Mouse (Mus musculus): Measurements from ENCODE around the gene Tmem39a. TPM values are rescaled to one million over a fixed set of nuclear protein-coding genes. Genes with fewer than 3 reads are reported as not detected.

Tmem39a gene
- total and polyA plus RNA-seq, 3 experiments, result 52.3 to 137 (median 61.9) TPM

DNA sequence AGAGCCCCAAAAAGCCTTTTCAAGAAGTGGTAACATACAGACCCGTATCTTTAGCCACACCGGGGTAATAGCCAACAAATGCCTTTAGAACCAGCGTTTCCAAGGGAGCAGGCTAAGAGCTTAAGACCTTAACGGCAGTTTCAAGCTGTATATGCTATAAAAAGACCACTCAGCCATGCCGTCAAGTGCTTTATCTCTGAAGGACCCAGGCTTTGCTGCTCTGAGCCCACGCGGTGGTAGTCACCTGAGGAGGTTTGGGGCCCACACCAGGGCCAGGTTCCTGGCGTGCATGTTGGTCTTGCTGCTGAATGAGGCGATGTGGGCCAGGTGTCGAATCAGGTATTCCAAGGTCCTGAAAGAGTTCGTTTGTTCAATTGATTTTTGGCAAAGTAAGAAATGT lies 65.8 kb downstream of the Tmem39a start:
- dilution Hi-C loops (cut with MboI; ENCODE audit: extremely low pct_ligation_motif_present, extremely low pct_unique_long_range_greater_than_20kb, low sequenced_read_pairs) (no loop called here), in situ Hi-C loops (cut with MboI; ENCODE audit: low pct_ligation_motif_present, low pct_unique_long_range_greater_than_20kb, low sequenced_read_pairs) (no loop called here)
- Histone ChIP-seq H3K4me2 (ENCODE audit: insufficient read depth, low read depth, poor library complexity, severe bottlenecking) (no peak overlapping the region), H3K4me3 (replicated peaks in 1 of 3; ENCODE audit: low read depth in 2 of 3, low read length in 2 of 3, poor library complexity in 1 of 3) (no peak overlapping the region), H3K4me1 (ENCODE audit: control insufficient read depth in 1 of 2, insufficient read depth in 2 of 2) (no peaks in the 10 kb centered on the region), H3K9me3 (replicated peaks; ENCODE audit: low read length) (no peaks in the 10 kb centered on the region), H3K79me2 (replicated peaks; ENCODE audit: control insufficient read depth, extremely low read depth, insufficient read depth, poor library complexity, severe bottlenecking) (no peaks in the 10 kb centered on the region), H3K36me3 (replicated peaks in 1 of 2; ENCODE audit: control insufficient read depth in 1 of 2, insufficient read depth in 1 of 2, low read length in 1 of 2) (no peaks in the 10 kb centered on the region), H3K27me3 (replicated peaks) (no peaks in the 10 kb centered on the region), H3K9ac (ENCODE audit: insufficient read depth, low read depth) (no peak overlapping the region), H3K27ac (ENCODE audit: insufficient read depth, low read depth) (no peak overlapping the region)
- TF ChIP-seq NRF1 (IDR thresholded peaks at IDR 0.05; ENCODE audit: low read depth, low read length) (no peak), E2F4 (IDR thresholded peaks at IDR 0.05; ENCODE audit: insufficient replicate concordance, low read depth, low read length) (no peak), TCF12 (IDR thresholded peaks at IDR 0.05; ENCODE audit: low read depth, low read length) (no peak), CHD1 (IDR thresholded peaks at IDR 0.05; ENCODE audit: low read depth, low read length) (no peak), ETS1 (conservative IDR thresholded peaks at IDR 0.05; ENCODE audit: low read depth, low read length) (no peak), TBP (conservative IDR thresholded peaks at IDR 0.05; ENCODE audit: low read depth, low read length) (no peak), MAX (IDR thresholded peaks at IDR 0.05; ENCODE audit: low read length) (no peak), CHD2 (IDR thresholded peaks at IDR 0.05; ENCODE audit: low read length) (no peak), MYC (IDR thresholded peaks at IDR 0.05; ENCODE audit: low read depth, low read length) (no peak), EP300 (IDR thresholded peaks at IDR 0.05; ENCODE audit: low read length) (no peak), USF2 (conservative IDR thresholded peaks at IDR 0.05; ENCODE audit: low read depth, low read length) (no peak), SIN3A (IDR thresholded peaks at IDR 0.05; ENCODE audit: low read length) (no peak), ELF1 (IDR thresholded peaks at IDR 0.05; ENCODE audit: low read depth, low read length) (no peak), HCFC1 (IDR thresholded peaks at IDR 0.05; ENCODE audit: low read depth, low read length) (no peak)
- no peak for DNase-seq (ENCODE audit: extremely low read depth)

DNA sequence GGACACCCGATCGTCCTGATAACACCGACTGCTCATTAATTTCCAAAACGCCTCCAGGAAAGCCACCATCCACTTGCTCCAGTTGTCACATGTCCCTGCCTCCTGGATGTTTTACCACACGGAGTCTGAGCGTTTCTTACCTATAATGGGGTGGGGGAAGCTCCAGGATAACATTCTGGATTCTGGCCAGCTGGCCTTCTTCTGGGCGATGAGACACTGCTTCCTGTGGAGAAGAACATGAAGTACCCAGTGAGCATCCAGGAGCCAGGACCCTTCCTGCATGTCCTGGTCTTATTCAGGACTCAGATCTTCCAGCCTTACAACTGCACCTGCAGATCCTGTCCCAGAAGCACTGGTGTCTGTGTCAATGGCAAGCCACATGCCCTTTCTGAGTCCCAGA lies 66.9 kb downstream of the Tmem39a start:
- in situ Hi-C loops (cut with MboI; ENCODE audit: low pct_ligation_motif_present, low pct_unique_long_range_greater_than_20kb, low sequenced_read_pairs), result no loop called here
- no peak overlapping the region for H3K27ac ChIP-seq (ENCODE audit: insufficient read depth, low read depth)
- H3K4me1 ChIP-seq (ENCODE audit: control insufficient read depth in 1 of 2, insufficient read depth in 2 of 2), result no peaks in the 10 kb centered on the region
- H3K4me2 ChIP-seq (ENCODE audit: insufficient read depth, low read depth, poor library complexity, severe bottlenecking), result no peak overlapping the region
- TF ChIP-seq USF1 (IDR thresholded peaks at IDR 0.05; ENCODE audit: low read depth, low read length) (no peak), ZKSCAN1 (IDR thresholded peaks at IDR 0.05; ENCODE audit: borderline replicate concordance, low read depth, low read length) (no peak), UBTF (IDR thresholded peaks at IDR 0.05; ENCODE audit: low read depth, low read length) (no peak), NELFE (IDR thresholded peaks at IDR 0.05; ENCODE audit: low read depth, low read length) (no peak), ETS1 (conservative IDR thresholded peaks at IDR 0.05; ENCODE audit: low read depth, low read length) (no peak), MEF2A (IDR thresholded peaks at IDR 0.05; ENCODE audit: borderline replicate concordance, low read depth, low read length) (no peak)
- H3K79me2 ChIP-seq (replicated peaks; ENCODE audit: control insufficient read depth, extremely low read depth, insufficient read depth, poor library complexity, severe bottlenecking), result no peaks in the 10 kb centered on the region
- no peak overlapping the region for H3K9ac ChIP-seq (ENCODE audit: insufficient read depth, low read depth)
- dilution Hi-C loops (cut with MboI; ENCODE audit: extremely low pct_ligation_motif_present, extremely low pct_unique_long_range_greater_than_20kb, low sequenced_read_pairs), result no loop called here
- DNase-seq (ENCODE audit: extremely low read depth), result no peak
- H3K9me3 ChIP-seq (replicated peaks; ENCODE audit: low read length), result no peaks in the 10 kb centered on the region
- H3K4me3 ChIP-seq (replicated peaks in 1 of 3; ENCODE audit: low read depth in 2 of 3, low read length in 2 of 3, poor library complexity in 1 of 3), result no peak overlapping the region
- no peaks in the 10 kb centered on the region for H3K27me3 ChIP-seq (replicated peaks)
- H3K36me3 ChIP-seq (replicated peaks in 1 of 2; ENCODE audit: control insufficient read depth in 1 of 2, insufficient read depth in 1 of 2, low read length in 1 of 2), result no peaks in the 10 kb centered on the region
